Mouse (Mus musculus) thymus, postnatal 36 days (tissue): ENCODE results near the gene Klri2.
"Not testable (repeated sequence)": the region's sequence is repeated elsewhere in the genome, so short reads cannot be mapped to it uniquely, and the experiment has no call there.

Experiments
- DNase-seq, 2 experiments: peaks; one replicate each; pipeline ENCODE4 v3.0.0; 2022; ENCODE audit warnings: mixed read lengths in 2 of 2

Gene Klri2

GRCm38 (mm10) chr6:129740069-129740721 lies at the start of gene Klri2:
Klri2 (minus strand) TSS chr6:129740484.
- no peak for DNase-seq

DNA sequence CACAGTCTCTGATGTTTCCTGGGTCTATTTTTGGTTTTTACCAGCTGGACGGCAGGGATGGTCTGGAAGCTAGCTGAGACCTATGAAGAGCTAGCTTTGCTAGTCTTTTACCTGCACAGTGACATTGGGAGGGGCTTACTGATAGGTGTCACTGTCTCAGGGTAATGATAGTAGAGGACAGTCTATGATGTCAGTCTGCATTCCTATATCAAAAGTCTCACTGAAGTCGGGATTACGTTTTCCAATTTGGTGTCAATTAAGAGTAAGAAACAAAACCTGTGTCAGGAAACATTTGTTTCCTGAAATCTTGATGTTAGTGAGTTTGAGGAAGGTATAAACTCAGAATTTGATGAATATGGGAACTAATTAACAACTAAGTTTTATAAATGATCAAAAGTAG lies 43.9 kb upstream of the Klri2 start, which contains the start of gene Gm156:
TSS of gene Gm156 (minus strand) at position 101 of the 400 bp plus-strand sequence.
- not testable (repeated sequence) for DNase-seq

GRCm38 (mm10) chr6:129747654-129748032 lies 7.4 kb upstream of the Klri2 start:
- no peak for DNase-seq

DNA sequence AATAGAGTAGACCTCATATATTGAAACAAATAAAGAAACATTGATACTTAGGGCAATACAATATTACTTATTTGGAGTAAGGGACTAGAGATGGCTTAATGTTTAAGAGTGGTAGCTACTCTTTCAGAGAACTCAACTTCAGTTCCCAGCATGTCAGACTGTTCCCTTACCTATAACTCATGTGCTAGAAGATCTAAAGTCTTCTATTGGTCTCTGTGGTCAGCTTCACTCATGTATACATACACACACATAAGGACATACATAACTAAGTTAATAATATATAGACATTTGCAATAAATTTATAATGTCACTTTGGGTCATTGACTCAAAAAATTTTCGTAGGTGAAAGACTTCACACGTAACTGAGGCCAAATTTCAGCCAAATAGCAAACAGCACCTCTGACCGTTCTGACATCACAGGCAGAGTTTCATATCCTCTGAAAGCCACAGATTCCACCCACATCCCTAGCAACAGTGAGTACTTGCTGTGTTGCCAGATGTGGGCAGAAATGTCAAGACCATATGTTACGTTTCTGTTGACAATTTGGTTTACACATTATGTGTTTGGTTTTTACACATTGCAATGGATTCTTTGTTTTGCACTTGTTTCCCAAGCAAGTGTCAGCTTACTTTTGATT lies 6.9 kb upstream of the Klri2 start:
- DNase-seq, result no peak

DNA sequence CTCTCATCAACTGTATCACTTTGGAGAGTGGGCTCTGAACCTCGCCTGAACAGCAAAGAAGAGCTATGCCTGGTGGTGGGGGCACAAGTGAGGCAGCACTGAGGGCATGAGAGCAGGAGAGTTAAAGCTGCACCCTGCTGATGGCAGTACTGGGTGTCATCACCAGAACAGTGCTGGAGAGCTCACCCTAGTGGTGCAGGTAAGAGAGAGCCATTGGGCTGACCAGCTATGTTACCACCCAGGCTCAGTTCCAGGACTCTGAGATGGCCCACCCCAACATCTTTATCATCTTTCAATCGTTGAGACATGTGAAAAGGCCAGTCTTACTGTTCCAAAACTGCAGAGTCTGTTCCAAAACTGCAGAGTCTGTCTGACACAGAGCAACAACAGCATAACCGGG lies 5.9 kb upstream of the Klri2 start:
- no peak for DNase-seq

GRCm38 (mm10) chr6:129736414-129736813 lies 3.9 kb downstream of the Klri2 start:
- DNase-seq, result no peak

- no peak for DNase-seq
Measured at GRCm38 (mm10) chr6:129727237-129727636, 13.0 kb downstream of the Klri2 start.

- DNase-seq, result no peak
Measured at GRCm38 (mm10) chr6:129721390-129721789, 18.9 kb downstream of the Klri2 start.

DNA sequence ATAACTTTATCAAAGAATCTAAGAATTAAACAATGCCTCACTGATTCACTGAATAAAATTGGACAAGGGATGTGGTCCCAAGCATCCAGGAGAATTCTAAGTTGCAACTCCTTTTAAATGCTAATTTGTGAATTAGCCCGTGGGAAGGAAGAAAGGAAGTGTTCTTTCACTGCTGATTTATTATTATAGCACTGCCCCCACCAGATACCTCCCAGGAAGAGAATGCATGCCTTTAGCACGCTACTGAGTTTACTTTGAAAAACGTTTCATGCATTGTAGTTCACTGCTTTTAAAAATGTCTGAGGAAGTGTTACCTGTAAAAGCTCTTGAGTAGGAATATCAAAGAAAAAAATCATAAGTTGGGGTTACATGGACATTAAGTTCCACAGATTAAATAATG lies 19.8 kb downstream of the Klri2 start:
- DNase-seq, result no peak

- no peak for DNase-seq
Measured at GRCm38 (mm10) chr6:129717032-129717431, 23.3 kb downstream of the Klri2 start, which contains the start of gene Klri1. Klri1 (minus strand) TSS chr6:129717132.

DNA sequence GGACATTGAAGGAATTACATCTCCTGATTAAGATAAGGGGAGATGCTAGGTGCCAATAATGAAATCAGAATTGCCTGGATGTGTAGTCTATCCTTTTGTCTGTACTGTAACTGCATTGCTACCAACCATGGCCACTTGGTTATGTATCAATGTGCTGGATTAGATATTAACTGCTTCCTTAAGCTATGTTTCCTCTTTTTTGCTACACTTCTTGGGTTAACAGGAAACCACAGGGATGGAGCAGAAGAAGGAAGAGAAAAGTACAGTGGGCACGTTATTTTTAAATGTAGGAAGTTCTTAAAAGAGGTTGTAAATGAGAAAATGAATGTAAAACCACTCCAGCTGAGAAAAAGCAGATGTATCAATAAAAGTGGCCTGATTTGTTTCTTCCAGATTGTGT lies 26.7 kb downstream of the Klri2 start:
- no peak for DNase-seq

- DNase-seq, result not testable (repeated sequence)
Measured at GRCm38 (mm10) chr6:129691436-129691835, 48.8 kb downstream of the Klri2 start.

GRCm38 (mm10) chr6:129680379-129680778 lies 59.9 kb downstream of the Klri2 start:
- peak; percentile 2 to 16 for DNase-seq
